Mouse (Mus musculus): ENCODE data around the gene Nme4.

DNA sequence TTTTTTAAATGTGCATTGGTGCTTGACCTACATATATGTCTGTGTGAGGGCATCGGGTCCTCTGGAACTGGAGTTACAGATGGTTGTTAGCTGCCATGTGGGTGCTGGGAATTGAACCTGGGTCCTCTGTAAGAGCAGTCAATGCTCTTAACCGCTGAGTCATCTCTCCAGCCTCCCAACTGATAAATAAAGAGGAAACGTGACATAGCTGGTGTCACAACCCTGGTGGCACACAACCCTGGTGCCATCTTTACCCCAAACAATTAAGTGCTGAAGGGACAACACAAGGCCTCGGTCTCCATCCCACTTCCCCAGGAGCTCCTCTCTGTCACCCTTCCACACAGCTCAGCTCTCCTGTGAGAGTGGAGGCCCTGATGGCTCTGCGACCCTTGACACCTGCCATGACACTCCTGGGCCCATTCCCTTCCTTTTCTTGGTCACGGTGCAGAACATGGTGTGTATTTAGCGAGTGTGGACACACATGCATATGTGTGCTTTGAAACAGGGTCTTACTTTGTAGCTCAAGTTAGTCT is 28.8 kb downstream of the Nme4 start:
- no peak for TF ChIP-seq POLR2A (IDR thresholded peaks at IDR 0.05; ENCODE audit: low read depth, low read length)
- TF ChIP-seq CTCF (IDR thresholded peaks at IDR 0.05; ENCODE audit: extremely low read depth, insufficient read length, insufficient replicate concordance, low read depth, low read length), result no peak

All from small intestine, adult 2 months (tissue).